Mouse (Mus musculus) embryonic facial prominence, embryonic 14.5 days (tissue): ENCODE results near the gene Tubb2b. TPM values are rescaled to one million over a fixed set of nuclear protein-coding genes. Genes with fewer than 3 reads are reported as not detected.
A peak's percentile ranks its signal among the peaks of the same experiment; 100 is the strongest.
"Not testable (repeated sequence)": the region's sequence is repeated elsewhere in the genome, so short reads cannot be mapped to it uniquely, and the experiment has no call there.

ENCODE experiments used
- ATAC-seq: fragments of 200-750 bp; cut with Nextera tagmentation; 2 replicates; pipeline ENCODE4 v1.8.0; 2017; ENCODE audit warnings: low read depth, moderate number of reproducible peaks, moderate TSS enrichment
- DNase-seq: peaks from one replicate; pipeline ENCODE4 v3.0.0-alpha.2; 2015; ENCODE audit warnings: low spot score
- H3K27ac ChIP-seq: fragments of 300-500 bp; sonication (generic); replicated peaks from 2 replicates; pipeline ENCODE4 v1.5.1; 2014; ENCODE audit warnings: low read depth, mild to moderate bottlenecking, low read length, moderate library complexity
- H3K27me3 ChIP-seq: fragments of 300-500 bp; sonication (generic); replicated peaks from 2 replicates; pipeline ENCODE4 v1.6.1; 2014; ENCODE audit warnings: low read length; ENCODE audit not compliant: control insufficient read depth, insufficient read depth
- H3K36me3 ChIP-seq: fragments of 300-500 bp; sonication (generic); 2 replicates; pipeline ENCODE4 v1.6.1; 2014; ENCODE audit warnings: low read length, mixed read lengths; ENCODE audit not compliant: control insufficient read depth, insufficient read depth
- H3K4me1 ChIP-seq: fragments of 300-500 bp; sonication (generic); 2 replicates; pipeline ENCODE4 v1.6.1; 2014; ENCODE audit warnings: antibody characterized with exemption, low read length; ENCODE audit not compliant: control insufficient read depth, insufficient read depth
- H3K4me2 ChIP-seq: fragments of 300-500 bp; sonication (generic); 2 replicates; pipeline ENCODE4 v1.6.1; 2014; ENCODE audit warnings: low read depth, mild to moderate bottlenecking, low read length, moderate library complexity, mixed read lengths
- H3K4me3 ChIP-seq: fragments of 300-500 bp; sonication (generic); 2 replicates; pipeline ENCODE4 v1.5.1; 2014; ENCODE audit warnings: low read depth, mild to moderate bottlenecking, low read length
- H3K9ac ChIP-seq: fragments of 300-500 bp; sonication (generic); 2 replicates; pipeline ENCODE4 v1.6.1; 2014; ENCODE audit warnings: low read depth, mild to moderate bottlenecking, low read length, moderate library complexity, mixed read lengths
- H3K9me3 ChIP-seq: fragments of 300-500 bp; sonication (generic); 2 replicates; pipeline ENCODE4 v1.6.1; 2016; ENCODE audit warnings: low read length; ENCODE audit not compliant: control insufficient read depth
- WGBS: fragments of 180-500 bp; shearing (Covaris S2); extraction: QIAGEN DNeasy Blood & Tissue Kit; methylation state at CpG from one replicate; pipeline ENCODE4 v1.1.7; 2014; 5-methylcytosine and 5-hydroxymethylcytosine counted together
- polyA plus RNA-seq: library from polyadenylated mRNA; unstranded; fragments of >200 nt; fragmentation: Nextera tagmentation; extraction: Ambion mirVana; gene quantifications from 2 replicates; pipeline ENCODE4 v1.2.1, GENCODE M21; 2014

Tubb2b gene
- polyA plus RNA-seq, 1 experiment from 2014 or later = 52.1 TPM

GRCm38 (mm10) chr13:34095542-34096435 is 34.5 kb downstream of the Tubb2b start:
- no peaks in the 10 kb centered on the region for H3K36me3 ChIP-seq
- 37% methylated on average over 7 of the region's 7 CpGs for WGBS
- H3K4me3 ChIP-seq = no peak overlapping the region
- no peak overlapping the region for H3K4me2 ChIP-seq
- H3K9me3 ChIP-seq = no peaks in the 10 kb centered on the region
- H3K4me1 ChIP-seq = no peaks in the 10 kb centered on the region
- ATAC-seq (peak; percentile 47; the same call in 1 of the 2 replicates), DNase-seq (peak; percentile 68)
- H3K27ac ChIP-seq = no peak overlapping the region
- no peak overlapping the region for H3K9ac ChIP-seq
- H3K27me3 ChIP-seq = no peaks in the 10 kb centered on the region

DNA sequence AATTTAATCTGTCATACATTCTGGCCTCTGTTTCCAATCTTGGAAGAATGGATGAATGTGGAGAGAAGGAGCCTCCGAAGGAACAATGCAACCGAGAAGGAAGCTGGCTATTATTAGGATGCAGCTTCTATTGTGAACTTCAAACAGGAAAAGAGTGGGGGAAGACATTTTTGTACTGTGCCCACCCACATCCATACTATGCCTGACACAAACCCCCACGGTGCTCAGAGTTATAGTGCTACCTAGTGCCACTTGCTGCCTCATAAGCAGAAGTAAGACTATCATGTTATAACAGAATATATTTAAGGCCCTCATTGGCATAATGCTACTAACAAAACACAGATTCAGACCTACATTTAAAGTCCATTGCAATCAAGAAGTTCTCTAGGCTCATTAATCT is 40.9 kb downstream of the Tubb2b start:
- Histone ChIP-seq H3K36me3 (no peaks in the 10 kb centered on the region), H3K4me2 (no peak overlapping the region), H3K9ac (no peak overlapping the region), H3K9me3 (no peaks in the 10 kb centered on the region), H3K27me3 (no peaks in the 10 kb centered on the region), H3K4me3 (no peak overlapping the region), H3K27ac (peak overlapping the region; percentile 63), H3K4me1 (peaks cover 11% of the 10 kb centered on the region)
- 34% methylated on average over 3 of the region's 3 CpGs for WGBS
- no peak for ATAC-seq
- DNase-seq = no peak

DNA sequence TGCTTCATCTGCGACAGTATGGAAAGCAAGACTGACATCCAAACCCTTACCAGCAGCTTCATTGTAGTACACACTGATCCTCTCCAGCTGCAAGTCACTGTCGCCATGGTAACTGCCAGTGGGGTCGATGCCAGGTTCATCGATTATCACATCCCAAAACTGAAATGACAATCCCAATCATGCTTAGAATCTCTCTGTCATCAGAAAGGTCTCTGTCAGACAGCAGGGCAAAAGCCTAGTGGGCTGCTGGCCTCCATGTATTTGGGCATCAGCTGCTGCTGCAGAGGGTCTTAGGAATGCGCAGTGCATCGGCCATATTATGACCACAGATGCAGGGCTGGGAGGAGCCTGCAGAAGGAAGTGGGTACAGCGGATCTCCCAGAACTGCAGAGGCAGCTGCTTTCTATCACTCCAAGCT is 41.4 kb downstream of the Tubb2b start:
- DNase-seq (no peak), ATAC-seq (peak; percentile 75)
- H3K4me2 ChIP-seq = no peak overlapping the region

GRCm38 (mm10) chr13:34088201-34088649 is 42.0 kb downstream of the Tubb2b start:
- not testable (repeated sequence) for H3K27me3 ChIP-seq, H3K9ac ChIP-seq, H3K36me3 ChIP-seq, H3K4me2 ChIP-seq, H3K9me3 ChIP-seq, H3K4me3 ChIP-seq, DNase-seq
- ATAC-seq = peak; percentile 48
- Histone ChIP-seq H3K27ac (peak overlapping the region; percentile 63; the same call in 1 of the 2 replicates), H3K4me1 (peaks cover 11% of the 10 kb centered on the region)
- WGBS = 62% methylated on average over 5 of the region's 5 CpGs

More for the DNA sequence above, 41.4 kb downstream of the Tubb2b start:
- Histone ChIP-seq H3K4me3 (no peak overlapping the region), H3K27me3 (no peaks in the 10 kb centered on the region), H3K9me3 (no peaks in the 10 kb centered on the region), H3K27ac (peak overlapping the region; percentile 63), H3K4me1 (peaks cover 11% of the 10 kb centered on the region), H3K9ac (no peak overlapping the region), H3K36me3 (no peaks in the 10 kb centered on the region)
- WGBS = 48% methylated on average over 7 of the region's 7 CpGs

- WGBS = 53% methylated on average over 7 of the region's 7 CpGs
- DNase-seq = no peak
- Histone ChIP-seq H3K4me2 (no peak overlapping the region), H3K27ac (no peak overlapping the region), H3K4me3 (no peak overlapping the region), H3K36me3 (no peaks in the 10 kb centered on the region), H3K9me3 (no peaks in the 10 kb centered on the region), H3K9ac (no peak overlapping the region), H3K27me3 (no peaks in the 10 kb centered on the region), H3K4me1 (peaks cover 11% of the 10 kb centered on the region)
- ATAC-seq = peak; percentile 15; the same call in 1 of the 2 replicates
Measured at GRCm38 (mm10) chr13:34087052-34087812, 43.0 kb downstream of the Tubb2b start.

DNA sequence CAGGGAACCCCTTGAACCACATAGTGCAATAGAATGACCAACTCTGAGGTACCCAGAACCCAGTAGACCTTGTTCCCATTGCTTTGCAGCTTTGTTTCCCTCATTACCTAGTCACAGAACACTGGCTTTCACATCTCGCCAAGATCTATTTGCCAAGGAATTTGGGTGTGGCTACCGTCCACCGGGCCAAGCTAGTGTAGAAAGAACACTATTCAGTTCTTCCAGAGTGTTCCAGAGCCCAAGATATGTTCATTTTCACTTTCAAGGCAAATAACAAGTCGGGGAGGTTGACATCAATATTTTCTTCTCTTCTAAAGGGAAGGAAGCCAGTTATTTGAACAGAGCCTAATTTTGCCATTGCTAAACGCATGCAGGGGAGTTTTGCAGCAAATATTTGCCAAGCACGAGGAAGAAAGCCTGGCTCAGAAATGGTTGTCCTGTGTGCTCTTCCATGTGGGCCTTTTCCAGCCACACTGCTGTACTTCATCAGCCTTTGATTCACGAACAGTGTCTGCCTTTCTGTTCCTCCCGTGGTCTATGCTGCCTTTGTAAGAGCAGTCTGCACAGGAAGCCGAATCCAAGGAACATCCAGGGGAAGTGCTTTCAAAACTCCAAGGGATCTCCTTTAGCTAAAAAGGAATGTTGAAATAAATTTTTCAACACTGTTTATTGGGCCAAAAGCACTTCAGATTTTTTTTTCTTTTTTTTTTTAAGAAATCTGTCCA is 46.1 kb downstream of the Tubb2b start:
- no peak for DNase-seq
- 52% methylated on average over 9 of the region's 9 CpGs for WGBS
- Histone ChIP-seq H3K27ac (peak overlapping the region; percentile 35; the same call in 1 of the 2 replicates), H3K9me3 (no peaks in the 10 kb centered on the region), H3K4me2 (no peak overlapping the region), H3K9ac (0 out of 2 replicates have a peak overlapping the region, but pooled peaks have one; percentile 16), H3K4me3 (no peak overlapping the region), H3K36me3 (no peaks in the 10 kb centered on the region), H3K4me1 (peaks cover 8% of the 10 kb centered on the region), H3K27me3 (no peaks in the 10 kb centered on the region)
- no peak for ATAC-seq

- 83% methylated on average over 4 of the region's 4 CpGs for WGBS
- H3K4me3 ChIP-seq = no peak overlapping the region
- H3K27me3 ChIP-seq = no peaks in the 10 kb centered on the region
- no peak for DNase-seq
- no peak overlapping the region for H3K9ac ChIP-seq
- no peak overlapping the region for H3K27ac ChIP-seq
- H3K4me1 ChIP-seq = peaks cover 9% of the 10 kb centered on the region
- no peaks in the 10 kb centered on the region for H3K36me3 ChIP-seq
- no peak overlapping the region for H3K4me2 ChIP-seq
- no peaks in the 10 kb centered on the region for H3K9me3 ChIP-seq
- no peak for ATAC-seq
Measured at GRCm38 (mm10) chr13:34081926-34082325, 48.3 kb downstream of the Tubb2b start.

GRCm38 (mm10) chr13:34079801-34080200 is 50.5 kb downstream of the Tubb2b start:
- H3K36me3 ChIP-seq = peaks cover 9% of the 10 kb centered on the region; the same call in 1 of the 2 replicates
- DNase-seq (no peak), ATAC-seq (no peak)
- peaks cover 16% of the 10 kb centered on the region for H3K4me1 ChIP-seq
- H3K27ac ChIP-seq = no peak overlapping the region
- WGBS = 85% methylated on average over 3 of the region's 3 CpGs
- H3K4me2 ChIP-seq = no peak overlapping the region
- H3K4me3 ChIP-seq = no peak overlapping the region
- no peak overlapping the region for H3K9ac ChIP-seq
- H3K9me3 ChIP-seq = no peaks in the 10 kb centered on the region
- H3K27me3 ChIP-seq = no peaks in the 10 kb centered on the region
